Mouse (Mus musculus) left cerebral cortex, postnatal 14 days (tissue): ENCODE data around the gene Bnipl. TPM values are rescaled to one million over a fixed set of nuclear protein-coding genes. Genes with fewer than 3 reads are reported as not detected.

Experiments used
- DNase-seq, 2 experiments: peaks; one replicate each; pipeline ENCODE4 v3.0.0; 2021 to 2022; ENCODE audit warnings: low spot score in 2 of 2, mixed read lengths in 1 of 2
- intact Hi-C: fragments of 180-260 bp; cut with DNase I; formaldehyde crosslinking; loops from one replicate; pipeline ENCODE4 v1.15.1; 2025
- total RNA-seq, 2 experiments: library from RNA; stranded (reverse); gene quantifications; 2 replicates each; pipeline ENCODE4 v1.2.3; 2021

Bnipl gene
- total RNA-seq, 2 experiments from 2014 or later, result 0.33 TPM; not detected in 1

- peak; percentile 62 to 70 for DNase-seq
- intact Hi-C loops, result no loop called here
Measured at GRCm38 (mm10) chr3:95246465-95247231, 4.3 kb downstream of the Bnipl start.

DNA sequence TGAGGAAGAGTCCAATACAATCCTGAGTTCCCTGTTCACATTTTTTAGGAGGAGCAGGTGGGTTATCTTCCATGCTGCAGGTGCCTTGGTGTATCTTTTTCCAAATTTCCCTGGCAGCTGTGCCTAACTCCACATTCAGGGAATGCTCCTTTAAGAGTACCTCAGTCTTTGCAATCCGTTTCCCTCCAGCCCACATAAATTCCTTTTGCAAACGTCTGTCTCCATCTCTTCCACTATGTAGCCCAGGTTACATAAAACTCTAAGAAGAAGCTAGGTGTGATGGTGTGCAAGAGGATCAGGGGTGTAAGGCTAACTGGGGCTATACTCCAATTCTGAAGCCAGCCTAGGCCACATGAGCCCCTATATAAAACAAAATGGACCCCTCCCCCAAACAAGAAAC, 7.9 kb downstream of the Bnipl start:
- intact Hi-C loops, result no loop called here
- no peak for DNase-seq

DNA sequence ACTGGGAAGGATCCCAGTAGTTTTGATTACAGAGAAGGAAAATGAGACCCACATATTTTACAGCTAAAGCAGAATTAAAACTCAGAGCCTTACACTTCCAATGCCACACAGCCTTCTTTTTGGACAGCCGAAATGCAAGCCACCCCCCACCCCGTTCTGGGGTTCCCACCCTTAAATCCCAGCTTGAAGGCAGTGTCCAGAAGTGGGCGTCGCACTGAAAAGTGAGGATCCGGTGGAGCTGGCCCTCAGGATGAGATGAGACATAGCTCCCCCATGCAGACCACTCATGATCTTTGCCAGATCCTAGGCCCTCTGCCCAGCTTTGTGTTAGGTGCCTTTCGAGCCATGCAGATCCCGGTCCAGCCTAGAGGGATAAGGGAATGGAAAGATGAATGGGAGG, 9.5 kb downstream of the Bnipl start, which contains the start of gene Gm128:
Gm128 (minus strand) TSS at position 101 of the 400 bp plus-strand sequence.
- DNase-seq, result no peak
- intact Hi-C loops, result no loop called here

DNA sequence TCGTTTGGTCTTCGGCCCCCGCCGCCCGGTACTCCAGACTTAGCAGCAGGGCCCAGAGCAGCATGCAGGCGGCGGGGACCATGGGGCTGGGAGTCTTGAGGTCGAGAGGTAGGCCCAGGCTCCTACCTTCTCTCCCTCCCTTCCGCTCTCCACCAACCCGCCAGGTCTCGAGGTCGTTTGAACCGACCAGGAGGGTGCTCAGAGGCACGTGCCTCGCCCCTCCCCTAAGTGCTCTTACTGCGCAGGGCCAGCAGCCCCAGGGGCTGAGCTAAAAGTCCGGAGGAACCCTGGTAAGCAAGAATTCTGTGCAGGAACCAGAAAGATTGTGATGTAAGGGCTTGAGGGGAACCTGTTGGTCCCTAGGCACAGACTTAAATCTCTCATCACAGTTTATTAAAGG, 10.1 kb downstream of the Bnipl start:
- intact Hi-C loops, result no loop called here
- no peak for DNase-seq

DNA sequence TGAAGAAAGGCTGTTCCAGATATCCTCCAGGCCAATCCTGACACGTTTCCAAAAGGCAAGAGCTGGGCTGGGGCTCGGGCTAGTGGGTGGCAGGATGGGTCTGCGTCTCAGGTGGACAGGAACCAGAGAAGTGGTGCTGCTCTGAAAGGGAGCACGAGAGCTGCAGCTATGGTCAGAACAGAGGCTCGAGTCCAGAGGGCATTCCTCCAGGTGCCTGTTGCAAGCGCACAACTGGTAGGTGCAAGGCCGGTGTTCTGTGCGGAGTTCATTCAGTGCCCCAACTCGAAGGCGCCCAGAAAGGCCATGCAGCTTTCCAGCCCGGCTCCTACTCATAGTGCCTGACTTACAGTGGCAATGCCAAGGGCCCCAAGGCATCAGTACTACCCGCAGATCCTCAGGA, 11.0 kb downstream of the Bnipl start:
- intact Hi-C loops, result no loop called here
- DNase-seq, result no peak

DNA sequence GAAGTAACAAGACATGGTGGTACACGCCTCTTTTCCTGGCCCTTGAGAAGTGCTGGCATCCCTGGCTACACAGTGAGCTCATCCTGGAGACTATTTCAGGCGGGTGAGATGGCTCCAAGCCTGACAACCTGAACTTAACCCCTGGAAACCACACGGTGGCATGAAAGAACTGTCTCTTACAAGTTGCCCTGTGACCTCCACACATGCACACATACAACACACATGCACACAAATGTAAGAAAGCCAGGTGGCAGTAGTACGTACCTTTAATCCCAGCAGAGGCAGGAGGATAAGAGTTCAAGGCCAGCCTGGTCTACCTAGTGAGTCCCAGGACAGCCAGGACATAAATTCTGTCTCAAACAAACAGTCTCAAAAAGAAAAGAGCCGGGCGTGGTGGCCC, 12.0 kb downstream of the Bnipl start:
- no peak for DNase-seq
- intact Hi-C loops, result no loop called here

DNA sequence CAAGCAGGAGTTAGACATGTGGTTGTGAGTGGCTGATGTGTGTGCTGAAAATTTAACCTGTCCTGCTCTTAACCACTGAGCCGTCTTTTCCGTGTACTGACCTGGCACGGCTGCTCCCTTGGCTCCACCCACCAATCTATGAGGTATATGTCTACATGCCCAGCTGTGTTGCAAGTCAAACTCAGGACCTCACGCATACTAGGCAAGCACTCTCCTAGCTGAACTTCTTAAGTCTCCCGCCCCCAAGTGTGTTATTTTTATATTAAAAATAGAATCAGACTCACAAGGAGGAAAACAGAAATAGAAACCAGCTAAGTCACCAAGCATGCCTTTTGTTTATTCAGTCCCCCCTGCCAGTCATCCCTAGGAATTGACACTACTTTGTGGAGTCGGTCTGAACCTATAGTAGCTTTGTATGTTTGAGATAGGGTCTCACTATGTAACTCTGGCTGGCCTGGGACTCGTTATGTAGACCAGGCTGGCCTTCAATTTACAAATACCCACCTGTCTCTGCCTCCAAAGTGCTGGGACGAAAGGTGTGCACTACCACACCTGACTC, 13.4 kb downstream of the Bnipl start:
- intact Hi-C loops, result no loop called here
- DNase-seq, result peak in 1 of 2 experiments; percentile 61

GRCm38 (mm10) chr3:95235386-95236301, 15.3 kb downstream of the Bnipl start:
- DNase-seq, result no peak
- intact Hi-C loops, result no loop called here

- intact Hi-C loops, result no loop called here
- no peak for DNase-seq
Measured at GRCm38 (mm10) chr3:95233303-95233980, 17.6 kb downstream of the Bnipl start.

DNA sequence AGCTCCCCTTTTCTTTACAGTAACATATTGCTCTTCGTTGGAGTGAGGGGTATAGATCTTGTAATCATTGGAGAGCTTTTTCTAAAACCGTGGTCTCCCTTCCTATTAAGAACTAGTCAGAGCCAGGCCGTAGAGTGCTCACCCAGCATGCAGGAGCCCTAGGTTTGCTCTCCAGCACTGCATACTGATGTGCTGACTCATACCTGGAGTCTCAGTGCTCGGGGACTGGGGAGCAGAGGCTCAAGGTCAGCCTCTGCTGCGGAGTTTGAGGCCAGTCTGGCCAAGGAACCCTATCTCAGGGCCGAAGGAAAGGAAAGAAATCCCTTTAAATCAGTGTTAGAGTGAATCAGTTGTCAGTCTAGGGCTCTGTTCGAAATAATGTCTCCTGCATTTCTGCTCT, 18.2 kb downstream of the Bnipl start:
- intact Hi-C loops, result no loop called here

DNA sequence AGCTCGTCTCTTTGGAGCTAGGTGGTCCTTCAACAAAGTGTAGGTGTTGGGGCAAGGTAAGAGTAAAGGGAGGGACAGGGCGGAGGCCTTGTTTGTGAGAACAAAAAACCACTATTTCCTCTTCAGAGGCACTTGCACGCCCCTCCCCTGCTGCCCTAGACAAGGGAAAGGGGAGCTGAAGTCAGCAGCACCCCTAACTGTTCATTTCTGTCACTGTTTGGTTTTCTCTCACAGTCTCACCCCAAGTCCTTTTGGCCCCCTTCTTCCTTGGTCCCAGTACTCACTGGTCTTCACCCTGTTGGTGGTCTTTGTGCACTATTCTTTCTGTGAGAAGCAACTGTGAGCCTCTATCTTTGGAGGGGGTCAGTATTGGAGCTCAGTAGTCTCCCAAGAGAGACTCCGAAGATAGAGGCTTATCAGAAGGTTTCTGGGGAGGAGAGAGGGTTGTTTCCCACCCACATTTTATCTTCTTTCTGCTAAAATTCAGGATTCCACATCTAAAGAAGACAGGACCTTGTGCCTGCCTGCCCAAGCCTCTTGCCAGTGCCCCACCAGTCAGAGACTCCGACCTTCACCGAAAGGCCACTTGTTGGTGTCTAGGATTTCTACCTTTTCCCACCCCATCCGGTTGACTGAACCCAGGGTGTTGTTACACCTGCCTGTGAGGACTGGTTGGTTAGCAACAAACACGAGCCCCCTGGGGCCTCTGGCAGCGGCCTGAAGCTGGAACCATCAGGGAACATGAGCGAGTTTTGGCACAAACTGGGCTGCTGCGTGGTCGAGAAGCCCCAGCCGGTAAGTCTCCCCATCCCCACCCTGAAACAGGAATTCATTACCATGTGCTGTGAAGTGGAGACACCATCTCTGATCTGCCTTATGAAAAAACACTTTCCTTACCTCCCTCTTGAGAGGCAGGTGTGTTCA, 19.4 kb downstream of the Bnipl start, which contains the start of gene Mllt11:
Mllt11 (minus strand) TSS at position 874 of the 924 bp plus-strand sequence.
- intact Hi-C loops, result no loop called here

More for the DNA sequence above, 18.2 kb downstream of the Bnipl start:
- no peak for DNase-seq

GRCm38 (mm10) chr3:95230495-95231297, 20.3 kb downstream of the Bnipl start:
- intact Hi-C loops, result no loop called here
- no peak for DNase-seq

More for the DNA sequence above, 19.4 kb downstream of the Bnipl start, which contains the start of gene Mllt11:
- no peak for DNase-seq

GRCm38 (mm10) chr3:95229781-95230494, 21.1 kb downstream of the Bnipl start:
- intact Hi-C loops, result loop anchor here (5.0 kb wide), 2 partner anchors 37 to 52 kb away; partner anchors contain the start of genes Mindy1 and Prune1
- peak; percentile 42 to 61 for DNase-seq

- DNase-seq, result peak; percentile 78 to 90
- intact Hi-C loops, result loop anchor here (5.0 kb wide), 2 partner anchors 38 to 53 kb away; partner anchors contain the start of genes Mindy1 and Prune1
Measured at GRCm38 (mm10) chr3:95228894-95229780, 21.9 kb downstream of the Bnipl start.

- DNase-seq, result peak; percentile 91 to 93
- intact Hi-C loops, result loop anchor here (5.0 kb wide), 2 partner anchors 39 to 54 kb away; partner anchors contain the start of genes Mindy1 and Prune1
Measured at GRCm38 (mm10) chr3:95228148-95228893, 22.7 kb downstream of the Bnipl start, which contains the start of gene Cdc42se1. Gene Cdc42se1 (plus strand): TSS chr3:95228732.
